Mouse (Mus musculus): ENCODE data around the gene Acat3.
A peak's percentile ranks its signal among the peaks of the same experiment; 100 is the strongest.

DNA sequence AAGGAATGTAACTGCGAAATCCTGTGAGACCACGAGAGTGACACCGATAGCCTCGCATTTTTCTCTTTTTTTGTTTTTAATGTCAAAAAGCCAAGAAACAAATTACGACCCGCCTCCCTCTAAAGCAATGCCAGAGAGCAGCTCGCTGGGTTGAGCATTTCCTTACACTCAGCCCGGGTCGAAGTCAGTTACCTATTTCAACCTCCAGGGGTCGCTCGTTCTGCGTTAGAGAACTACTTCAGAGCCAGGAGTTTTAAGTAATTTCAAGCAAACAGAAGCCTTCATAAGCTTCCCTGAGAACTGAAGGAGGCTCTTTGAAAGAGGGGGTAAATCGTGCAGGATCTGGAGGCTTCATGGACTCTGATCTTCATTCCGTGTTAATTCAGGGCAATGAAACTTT lies 60.2 kb downstream of the Acat3 start:
- TF ChIP-seq CTCF (IDR thresholded peaks at IDR 0.05; ENCODE audit: extremely low read depth, insufficient read length, insufficient replicate concordance, low read depth, low read length) (peak; percentile 69; the same call in 1 of the 2 replicates), POLR2A (IDR thresholded peaks at IDR 0.05; ENCODE audit: low read depth, low read length) (no peak)

All from small intestine, adult 2 months (tissue).